Mouse (Mus musculus) heart, embryonic 12.5 days (tissue): ENCODE results near the gene Polr3a. TPM values are rescaled to one million over a fixed set of nuclear protein-coding genes. Genes with fewer than 3 reads are reported as not detected.

ENCODE experiments used
- ATAC-seq: fragments of 200-750 bp; cut with Nextera tagmentation; 2 replicates; pipeline ENCODE4 v1.8.0; 2017; ENCODE audit warnings: moderate TSS enrichment, moderate library complexity; ENCODE audit not compliant: insufficient number of reproducible peaks, low FRiP score
- H3K27ac ChIP-seq: fragments of 300-500 bp; sonication (generic); 2 replicates; pipeline ENCODE4 v1.5.1; 2016; ENCODE audit warnings: mild to moderate bottlenecking, moderate library complexity; ENCODE audit not compliant: poor library complexity, severe bottlenecking
- H3K27me3 ChIP-seq: fragments of 300-500 bp; sonication (generic); replicated peaks from 2 replicates; pipeline ENCODE4 v1.6.1; 2016; ENCODE audit warnings: mild to moderate bottlenecking, moderate library complexity
- H3K36me3 ChIP-seq: fragments of 300-500 bp; sonication (generic); 2 replicates; pipeline ENCODE4 v1.6.1; 2016; ENCODE audit warnings: mild to moderate bottlenecking, moderate library complexity
- H3K4me1 ChIP-seq: fragments of 300-500 bp; sonication (generic); replicated peaks from 2 replicates; pipeline ENCODE4 v1.6.1; 2016; ENCODE audit warnings: mild to moderate bottlenecking
- H3K4me2 ChIP-seq: fragments of 300-500 bp; sonication (generic); 2 replicates; pipeline ENCODE4 v1.6.1; 2016; ENCODE audit warnings: mild to moderate bottlenecking, moderate library complexity
- H3K4me3 ChIP-seq: fragments of 300-500 bp; sonication (generic); 2 replicates; pipeline ENCODE4 v1.5.1; 2016; ENCODE audit warnings: mild to moderate bottlenecking
- H3K9ac ChIP-seq: fragments of 300-500 bp; sonication (generic); 2 replicates; pipeline ENCODE4 v1.6.1; 2016; ENCODE audit warnings: mild to moderate bottlenecking, moderate library complexity
- H3K9me3 ChIP-seq: fragments of 300-500 bp; sonication (generic); replicated peaks from 2 replicates; pipeline ENCODE4 v1.6.1; 2016; ENCODE audit warnings: mild to moderate bottlenecking, moderate library complexity
- WGBS: fragments of 180-500 bp; shearing (Covaris S2); methylation state at CpG from one replicate; pipeline ENCODE4 v1.1.7; 2016; 5-methylcytosine and 5-hydroxymethylcytosine counted together
- polyA plus RNA-seq: library from polyadenylated mRNA; unstranded; fragments of >200 nt; fragmentation: Nextera tagmentation; extraction: Ambion mirVana; gene quantifications from 2 replicates; pipeline ENCODE4 v1.2.1, GENCODE M21; 2016

Polr3a gene
- 12.8 and 15.3 TPM in 2 replicates for polyA plus RNA-seq

GRCm38 (mm10) chr14:24486773-24487227 is at the start of gene Polr3a, which contains the start of gene Rps24:
Polr3a (minus strand) TSS chr14:24487058.
Rps24 (plus strand) TSS chr14:24487125.
- Histone ChIP-seq H3K4me2 (peak within 1 kb of the TSS; percentile 80), H3K9ac (peak within 1 kb of the TSS; percentile 92), H3K27ac (no peak within 1 kb of the TSS), H3K9me3 (no peaks in the 10 kb centered on the region), H3K36me3 (peaks cover 29% of the 10 kb centered on the region), H3K27me3 (no peaks in the 10 kb centered on the region), H3K4me3 (peak within 1 kb of the TSS; percentile 99), H3K4me1 (peaks cover 14% of the 10 kb centered on the region)
- WGBS, result under 1% methylated on average over 30 of the region's 30 CpGs
- peak; percentile 43 for ATAC-seq

- Histone ChIP-seq H3K9me3 (no peaks in the 10 kb centered on the region), H3K9ac (no peak overlapping the region), H3K36me3 (no peaks in the 10 kb centered on the region), H3K4me1 (peaks cover 16% of the 10 kb centered on the region), H3K4me3 (no peak overlapping the region), H3K27ac (no peak overlapping the region), H3K27me3 (no peaks in the 10 kb centered on the region), H3K4me2 (no peak overlapping the region)
- ATAC-seq, result no peak
- WGBS, result 67% methylated on average over 9 of the region's 9 CpGs
These were observed 48.1 kb upstream of the Polr3a start for GRCm38 (mm10) chr14:24534865-24535545.

- no peaks in the 10 kb centered on the region for H3K9me3 ChIP-seq
- no peaks in the 10 kb centered on the region for H3K36me3 ChIP-seq
- peak overlapping the region; percentile 45 for H3K4me2 ChIP-seq
- no peak overlapping the region for H3K27ac ChIP-seq
- no peaks in the 10 kb centered on the region for H3K27me3 ChIP-seq
- H3K4me3 ChIP-seq, result no peak overlapping the region
- H3K4me1 ChIP-seq, result peaks cover 22% of the 10 kb centered on the region
- H3K9ac ChIP-seq, result no peak overlapping the region
- ATAC-seq, result no peak
- 8% methylated on average over 6 of the region's 6 CpGs for WGBS
These were observed 43.4 kb upstream of the Polr3a start for GRCm38 (mm10) chr14:24530228-24530627.

DNA sequence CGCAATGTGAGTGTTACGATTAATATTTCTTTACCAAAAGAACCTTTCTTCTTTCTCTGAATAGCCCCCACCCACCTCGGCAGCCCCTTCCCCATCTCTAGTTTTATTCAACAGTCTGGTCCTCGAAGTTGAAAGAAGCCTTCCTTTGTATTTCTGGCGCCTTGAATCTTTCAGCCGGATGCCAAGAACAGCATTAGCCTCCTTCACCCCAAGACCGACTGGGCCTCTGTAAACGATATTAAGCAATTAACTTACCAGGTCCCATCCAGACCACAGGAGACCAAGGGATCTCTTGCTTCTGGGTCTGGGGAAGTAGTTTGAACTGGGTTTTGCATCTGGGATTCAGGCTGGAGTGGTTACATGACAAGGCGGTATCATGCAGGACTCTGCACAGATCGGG is 39.6 kb upstream of the Polr3a start:
- peaks cover 18% of the 10 kb centered on the region for H3K4me1 ChIP-seq
- ATAC-seq, result no peak
- H3K9ac ChIP-seq, result no peak overlapping the region
- no peaks in the 10 kb centered on the region for H3K36me3 ChIP-seq
- no peaks in the 10 kb centered on the region for H3K27me3 ChIP-seq
- H3K9me3 ChIP-seq, result no peaks in the 10 kb centered on the region
- no peak overlapping the region for H3K27ac ChIP-seq
- WGBS, result 74% methylated on average over 10 of the region's 10 CpGs
- H3K4me2 ChIP-seq, result no peak overlapping the region
- H3K4me3 ChIP-seq, result no peak overlapping the region

GRCm38 (mm10) chr14:24525677-24526415 is 39.0 kb upstream of the Polr3a start:
- Histone ChIP-seq H3K9ac (no peak overlapping the region), H3K9me3 (no peaks in the 10 kb centered on the region), H3K4me1 (peaks cover 20% of the 10 kb centered on the region), H3K4me2 (no peak overlapping the region), H3K27ac (no peak overlapping the region), H3K4me3 (no peak overlapping the region), H3K36me3 (no peaks in the 10 kb centered on the region), H3K27me3 (no peaks in the 10 kb centered on the region)
- WGBS, result 81% methylated on average over 10 of the region's 10 CpGs
- no peak for ATAC-seq

GRCm38 (mm10) chr14:24525137-24525536 is 38.3 kb upstream of the Polr3a start:
- H3K4me1 ChIP-seq, result peaks cover 13% of the 10 kb centered on the region
- no peaks in the 10 kb centered on the region for H3K36me3 ChIP-seq
- no peak overlapping the region for H3K4me2 ChIP-seq
- no peaks in the 10 kb centered on the region for H3K9me3 ChIP-seq
- H3K27ac ChIP-seq, result no peak overlapping the region
- no peak overlapping the region for H3K9ac ChIP-seq
- H3K4me3 ChIP-seq, result no peak overlapping the region
- ATAC-seq, result no peak
- WGBS, result 60% methylated on average over 3 of the region's 3 CpGs
- no peaks in the 10 kb centered on the region for H3K27me3 ChIP-seq

DNA sequence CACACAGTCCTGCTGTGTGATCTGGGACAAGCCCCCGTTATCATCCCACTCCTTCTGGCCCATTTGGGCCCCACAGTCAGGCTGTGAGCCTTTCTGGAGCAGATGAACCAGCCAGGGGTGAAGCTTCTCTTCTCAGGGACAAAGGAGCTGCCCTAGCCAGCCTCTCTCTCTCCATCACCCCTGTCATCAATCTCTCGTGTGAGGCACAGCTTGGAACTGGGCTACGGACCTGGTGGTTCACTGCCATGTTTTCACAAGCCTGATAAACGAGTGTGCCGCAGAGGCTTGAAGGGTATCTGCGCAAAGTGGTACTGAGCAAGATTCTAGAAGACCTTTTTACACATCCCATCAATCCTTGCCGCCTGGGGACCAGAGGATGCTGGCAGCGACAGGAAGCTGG is 34.7 kb upstream of the Polr3a start:
- WGBS, result 31% methylated on average over 8 of the region's 8 CpGs
- H3K4me3 ChIP-seq, result no peak overlapping the region
- no peak overlapping the region for H3K9ac ChIP-seq
- H3K27ac ChIP-seq, result no peak overlapping the region
- no peak overlapping the region for H3K4me2 ChIP-seq
- no peak for ATAC-seq
- H3K4me1 ChIP-seq, result 0 out of 2 replicates have a peak, but pooled peaks cover 6% of the 10 kb centered on the region
- H3K36me3 ChIP-seq, result no peaks in the 10 kb centered on the region
- no peaks in the 10 kb centered on the region for H3K9me3 ChIP-seq
- H3K27me3 ChIP-seq, result no peaks in the 10 kb centered on the region

DNA sequence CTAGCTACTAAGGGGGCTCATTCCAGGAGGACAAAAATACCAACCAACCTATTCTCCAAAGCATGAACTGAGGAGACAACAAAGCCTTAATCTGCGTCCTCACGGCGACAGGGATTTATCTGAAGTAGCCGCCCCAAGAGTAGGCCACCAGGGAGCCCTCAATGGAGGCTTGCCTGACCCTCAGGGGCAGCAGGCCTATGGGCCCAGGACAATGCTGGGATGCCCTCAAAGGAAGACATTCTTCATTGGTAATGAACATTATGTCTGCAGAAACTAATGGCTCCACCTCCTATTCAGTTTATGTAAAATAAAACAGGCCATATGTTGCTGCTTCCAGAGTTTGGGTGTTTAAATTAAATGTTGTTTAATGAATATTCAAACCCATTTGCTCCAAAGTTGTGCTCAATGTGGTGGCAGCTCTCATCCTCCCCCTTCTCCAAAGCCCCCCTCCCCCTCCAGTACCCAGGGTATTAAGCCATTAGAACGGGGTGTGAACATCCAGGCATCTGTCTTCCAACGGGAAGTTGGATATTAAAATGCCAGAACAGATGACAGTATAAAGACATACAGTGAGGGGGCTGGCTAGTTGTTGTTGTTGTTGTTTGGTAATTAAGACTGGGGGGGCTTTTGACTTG is 25.8 kb upstream of the Polr3a start:
- Histone ChIP-seq H3K4me3 (no peak overlapping the region), H3K4me2 (no peak overlapping the region), H3K9ac (no peak overlapping the region), H3K27ac (no peak overlapping the region), H3K27me3 (no peaks in the 10 kb centered on the region), H3K36me3 (no peaks in the 10 kb centered on the region), H3K4me1 (peaks cover 8% of the 10 kb centered on the region), H3K9me3 (peaks cover 7% of the 10 kb centered on the region)
- ATAC-seq, result no peak
- 72% methylated on average over 6 of the region's 6 CpGs for WGBS

GRCm38 (mm10) chr14:24510679-24511078 is 23.8 kb upstream of the Polr3a start:
- Histone ChIP-seq H3K4me1 (peaks cover 12% of the 10 kb centered on the region), H3K9ac (no peak overlapping the region), H3K9me3 (peaks cover 7% of the 10 kb centered on the region), H3K36me3 (no peaks in the 10 kb centered on the region), H3K4me2 (no peak overlapping the region), H3K27me3 (no peaks in the 10 kb centered on the region), H3K4me3 (no peak overlapping the region), H3K27ac (no peak overlapping the region)
- WGBS, result 85% methylated on average over 2 of the region's 2 CpGs
- ATAC-seq, result no peak

GRCm38 (mm10) chr14:24510218-24510617 is 23.4 kb upstream of the Polr3a start:
- Histone ChIP-seq H3K9me3 (peaks cover 7% of the 10 kb centered on the region), H3K36me3 (no peaks in the 10 kb centered on the region), H3K4me1 (peaks cover 12% of the 10 kb centered on the region), H3K9ac (no peak overlapping the region), H3K27me3 (no peaks in the 10 kb centered on the region), H3K4me2 (no peak overlapping the region), H3K4me3 (no peak overlapping the region), H3K27ac (no peak overlapping the region)
- no peak for ATAC-seq
- 100% methylated on average over 1 of the region's 1 CpGs for WGBS

DNA sequence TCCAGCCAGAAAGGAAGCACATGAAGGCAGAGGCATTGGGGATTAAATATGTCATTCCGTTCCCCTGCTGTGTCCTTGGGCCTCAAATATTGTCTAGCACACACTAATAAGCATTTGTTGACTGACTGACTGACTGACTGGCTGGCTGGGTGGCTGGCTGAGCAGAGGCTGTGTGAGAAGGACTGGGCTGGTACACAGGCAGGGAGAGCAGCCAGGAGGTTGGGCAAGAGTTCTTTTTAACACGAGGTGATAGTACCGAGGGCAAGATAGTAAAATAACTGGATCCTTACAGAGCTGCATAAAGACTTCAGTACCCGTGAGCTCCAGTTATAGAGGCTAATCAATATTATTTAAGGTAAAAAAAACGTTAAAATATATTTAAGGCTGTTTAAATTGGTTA is 22.7 kb upstream of the Polr3a start:
- Histone ChIP-seq H3K9ac (no peak overlapping the region), H3K4me2 (no peak overlapping the region), H3K27ac (no peak overlapping the region), H3K4me1 (peaks cover 12% of the 10 kb centered on the region), H3K4me3 (no peak overlapping the region), H3K27me3 (no peaks in the 10 kb centered on the region), H3K9me3 (peaks cover 7% of the 10 kb centered on the region), H3K36me3 (no peaks in the 10 kb centered on the region)
- WGBS, result 63% methylated on average over 5 of the region's 5 CpGs
- ATAC-seq, result no peak
